Mouse (Mus musculus): ENCODE results near the gene Stk24.

GRCm38 (mm10) chr14:121346654-121347053 is 33.2 kb downstream of the Stk24 start:
- no peak for TF ChIP-seq GATA1 (IDR thresholded peaks at IDR 0.05; ENCODE audit: low read length)
- TF ChIP-seq TAL1 (IDR thresholded peaks at IDR 0.05; ENCODE audit: low read length): no peak
